In genomic region chr1:56975546-56975945, GRCm38 (mm10) we compare ENCODE assay signal across 14 mouse cellular contexts. TPM values are rescaled to one million over a fixed set of nuclear protein-coding genes. Genes with fewer than 3 reads are reported as not detected.
DNase-seq lines count a peak whose midpoint lies in the region; ATAC-seq and TF ChIP-seq lines count a peak whose summit lies in the region.
"Had no signal": no experiment of that assay in that cellular context is flagged by ENCODE, and none has a peak within 500 bp of the region (broad histone marks: within the 10 kb centered on the region; RNA-seq: fewer than 3 reads in every experiment).

No protein-coding gene starts in this region.

- H3K36me3 ChIP-seq in intestine, embryonic 14.5 days (ENCODE audit: control insufficient read depth, insufficient read depth, low read length) = no peaks in the 10 kb centered on the region
- no peaks in the 10 kb centered on the region for H3K36me3 ChIP-seq in intestine, embryonic 15.5 days
- H3K36me3 ChIP-seq in forebrain, embryonic 16.5 days (ENCODE audit: control insufficient read depth, insufficient read depth) = no peaks in the 10 kb centered on the region
- H3K36me3 ChIP-seq: hindbrain, embryonic 15.5 days; midbrain, embryonic 15.5 days had no signal

- no peak for ATAC-seq in intestine, embryonic 14.5 days (replicated peaks; ENCODE audit: low FRiP score, low TSS enrichment, low read depth)
- ATAC-seq in intestine, embryonic 15.5 days = no peak
- no peak for ATAC-seq in forebrain, embryonic 16.5 days
- ATAC-seq: lung, postnatal 0 days; midbrain, embryonic 15.5 days had no signal

- no peak overlapping the region for H3K9ac ChIP-seq in intestine, embryonic 14.5 days (ENCODE audit: low read length)
- H3K9ac ChIP-seq in intestine, embryonic 15.5 days = no peak overlapping the region
- peak overlapping the region; percentile 46 for H3K9ac ChIP-seq in forebrain, embryonic 16.5 days (replicated peaks; ENCODE audit: low read depth, low read length)
- H3K9ac ChIP-seq: hindbrain, embryonic 15.5 days; midbrain, embryonic 15.5 days had no signal

- WGBS in intestine, embryonic 14.5 days = 8% methylated on average over 12 of the region's 12 CpGs
- 9% methylated on average over 12 of the region's 12 CpGs for WGBS in intestine, embryonic 15.5 days
- WGBS in forebrain, embryonic 16.5 days = 4% methylated on average over 12 of the region's 12 CpGs

- no peaks in the 10 kb centered on the region for H3K9me3 ChIP-seq in intestine, embryonic 14.5 days (ENCODE audit: control insufficient read depth, low read length)
- H3K9me3 ChIP-seq in intestine, embryonic 15.5 days = no peaks in the 10 kb centered on the region
- no peaks in the 10 kb centered on the region for H3K9me3 ChIP-seq in forebrain, embryonic 16.5 days (ENCODE audit: control insufficient read depth, low read length)
- H3K9me3 ChIP-seq: hindbrain, embryonic 15.5 days; midbrain, embryonic 15.5 days had no signal

- H3K27ac ChIP-seq in intestine, embryonic 14.5 days (ENCODE audit: low read depth) = no peak overlapping the region
- H3K27ac ChIP-seq in intestine, embryonic 15.5 days = no peak overlapping the region
- peak overlapping the region; percentile 73 for H3K27ac ChIP-seq in forebrain, embryonic 16.5 days (ENCODE audit: low read length)
- H3K27ac ChIP-seq in gastrocnemius, adult 2 months = no peak overlapping the region
- H3K27ac ChIP-seq: hindbrain, embryonic 15.5 days; midbrain, embryonic 15.5 days had no signal

- peaks cover 59% of the 10 kb centered on the region for H3K27me3 ChIP-seq in intestine, embryonic 14.5 days (replicated peaks; ENCODE audit: control insufficient read depth, insufficient read depth, low read length)
- H3K27me3 ChIP-seq in intestine, embryonic 15.5 days (replicated peaks) = peaks cover 42% of the 10 kb centered on the region
- peaks cover 24% of the 10 kb centered on the region for H3K27me3 ChIP-seq in forebrain, embryonic 16.5 days (replicated peaks; ENCODE audit: control insufficient read depth, insufficient read depth, low read length)

- DNase-seq in intestine, embryonic 14.5 days (ENCODE audit: low spot score) = peak; percentile 74
- DNase-seq in ES-CJ7 (ENCODE audit: low read depth, low spot score) = peak; percentile 68
- peak; percentile 38 for DNase-seq in embryo, embryonic 10.5 days (ENCODE audit: low spot score)
- DNase-seq in ovary, postnatal 14 days (ENCODE audit: low spot score) = no peak
- no peak for DNase-seq in gastrocnemius, adult 2 months
- no peak for DNase-seq in lung, postnatal 10 days
- DNase-seq: cerebellum, adult 9-11 months; liver; thymus, postnatal 36 days had no signal

- H3K4me3 ChIP-seq in intestine, embryonic 14.5 days (ENCODE audit: low read depth, low read length) = no peak overlapping the region
- no peak overlapping the region for H3K4me3 ChIP-seq in intestine, embryonic 15.5 days (replicated peaks)
- H3K4me3 ChIP-seq in forebrain, embryonic 16.5 days (replicated peaks; ENCODE audit: low read length) = peak overlapping the region; percentile 30
- no peak overlapping the region for H3K4me3 ChIP-seq in gastrocnemius, adult 2 months
- H3K4me3 ChIP-seq: hindbrain, embryonic 15.5 days; midbrain, embryonic 15.5 days had no signal

- H3K4me1 ChIP-seq in intestine, embryonic 14.5 days (replicated peaks; ENCODE audit: control insufficient read depth, insufficient read depth, low read length) = peaks cover 16% of the 10 kb centered on the region; the same call in 1 of the 2 replicates
- peaks cover 23% of the 10 kb centered on the region for H3K4me1 ChIP-seq in intestine, embryonic 15.5 days (replicated peaks)
- H3K4me1 ChIP-seq in forebrain, embryonic 16.5 days (replicated peaks; ENCODE audit: control insufficient read depth, insufficient read depth, low read length) = peaks cover 40% of the 10 kb centered on the region

- intact Hi-C loops in gastrocnemius, adult 2 months (cut with DNase I) = no loop called here

- no peak overlapping the region for H3K4me2 ChIP-seq in intestine, embryonic 14.5 days (ENCODE audit: low read length)
- no peak overlapping the region for H3K4me2 ChIP-seq in intestine, embryonic 15.5 days (replicated peaks)
- H3K4me2 ChIP-seq in forebrain, embryonic 16.5 days (ENCODE audit: low read length) = peak overlapping the region; percentile 57
- H3K4me2 ChIP-seq: hindbrain, embryonic 15.5 days; midbrain, embryonic 15.5 days had no signal

- no peak for TF ChIP-seq CTCF in gastrocnemius, adult 2 months (IDR thresholded peaks at IDR 0.05)

RNA-seq across cellular contexts. Expression of gene Satb2, which starts 2.9 kb away (rescaled TPM):
- polyA plus RNA-seq in intestine, embryonic 14.5 days (2014; fragmentation: Nextera tagmentation; extraction: Ambion mirVana) = 4.3 and 4.6 TPM in 2 replicates
- 2.7 and 2.9 TPM in 2 replicates for polyA plus RNA-seq in intestine, embryonic 15.5 days (2015; fragmentation: Nextera tagmentation; extraction: Ambion mirVana)
- 74.5 and 109 TPM in 2 replicates for polyA plus RNA-seq in forebrain, embryonic 16.5 days (2015; fragmentation: Nextera tagmentation; extraction: Ambion mirVana)
- under 1 TPM; 0.22 to 0.28 TPM for total RNA-seq in gastrocnemius, adult 2 months (2021)

Comparison
In these comparisons a context has a peak if more than half of its experiments do, and no peak if none do; other contexts are left out.
1. DNase-seq: peak in intestine, embryonic 14.5 days (single experiment), ES-CJ7 (single experiment) and embryo, embryonic 10.5 days (single experiment); none in ovary, postnatal 14 days (single experiment), gastrocnemius, adult 2 months (single experiment) and lung, postnatal 10 days (single experiment).
2. RNA of gene Satb2, which starts 2.9 kb away (polyA plus RNA-seq): 74.5 to 109 TPM in forebrain, embryonic 16.5 days; 4.3 to 4.6 TPM in intestine, embryonic 14.5 days and 2.7 to 2.9 TPM in intestine, embryonic 15.5 days; every median in the first group is over 10 times any median in the second.